Mouse (Mus musculus): ENCODE measurements around the gene Gpr18. TPM values are rescaled to one million over a fixed set of nuclear protein-coding genes. Genes with fewer than 3 reads are reported as not detected.
"Not testable (repeated sequence)": the region's sequence is repeated elsewhere in the genome, so short reads cannot be mapped to it uniquely, and the experiment has no call there.

The Gpr18 gene
- polyA plus RNA-seq, 1 experiment from 2014 or later: 0.78 TPM

DNA sequence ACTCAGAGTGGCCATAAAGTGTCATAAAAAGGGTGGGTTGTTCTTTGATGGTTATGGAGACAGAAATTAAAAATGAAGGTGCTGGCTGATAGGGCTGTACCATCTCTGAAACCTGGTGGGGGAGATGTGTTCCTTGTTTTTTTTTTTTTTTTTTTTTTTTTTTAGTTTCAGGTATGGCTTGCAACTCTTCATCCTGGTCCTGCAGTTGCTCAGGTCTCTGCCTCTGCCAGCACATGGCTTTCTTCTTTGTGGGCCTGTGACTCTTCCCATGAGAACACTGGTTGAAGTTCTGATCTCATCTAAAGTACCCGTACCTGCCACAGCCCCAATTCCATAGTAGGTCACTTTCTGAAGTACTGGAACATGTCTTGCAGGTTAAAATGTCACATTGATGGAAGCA, 42.8 kb downstream of the Gpr18 start:
- Histone ChIP-seq H3K9me3 (ENCODE audit: low read length) (no peaks in the 10 kb centered on the region), H3K4me3 (ENCODE audit: low read depth, low read length) (no peak overlapping the region), H3K27ac (ENCODE audit: low read depth) (no peak overlapping the region), H3K4me2 (ENCODE audit: low read depth, low read length) (no peak overlapping the region), H3K27me3 (ENCODE audit: insufficient read depth, low read length) (no peaks in the 10 kb centered on the region), H3K9ac (replicated peaks) (no peak overlapping the region), H3K4me1 (ENCODE audit: insufficient read depth) (peaks cover 2% of the 10 kb centered on the region; the same call in 1 of the 2 replicates), H3K36me3 (replicated peaks; ENCODE audit: insufficient read depth, low read length) (no peaks in the 10 kb centered on the region)
- TF ChIP-seq EP300 (IDR thresholded peaks at IDR 0.05; ENCODE audit: low read depth): no peak
- TF ChIP-seq CTCF (IDR thresholded peaks at IDR 0.05; ENCODE audit: low read depth): no peak
- WGBS (ENCODE audit: insufficient replicate concordance): 79% methylated on average over 1 of the region's 1 CpGs
- no peak for ATAC-seq
- no peak for DNase-seq

DNA sequence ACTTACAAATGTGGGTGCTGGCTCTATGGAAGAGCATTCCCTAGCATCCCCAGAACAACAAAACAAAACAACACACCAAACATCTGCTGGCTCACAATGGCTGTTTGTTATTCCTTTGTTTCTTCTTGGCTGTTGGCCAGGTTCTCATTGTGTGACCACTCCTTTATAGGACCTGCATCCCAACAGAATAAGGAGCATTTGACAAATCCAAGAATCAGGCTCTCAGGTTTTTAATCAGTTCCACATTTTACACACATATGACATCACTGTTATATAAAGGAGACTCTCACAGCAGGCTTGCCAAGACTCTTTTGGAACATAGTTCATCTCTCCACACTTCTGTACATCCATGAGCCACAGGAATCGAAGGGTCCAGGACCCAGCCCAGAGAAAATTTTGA, 46.5 kb downstream of the Gpr18 start:
- Histone ChIP-seq H3K9ac (replicated peaks) (no peak overlapping the region), H3K4me2 (ENCODE audit: low read depth, low read length) (no peak overlapping the region), H3K9me3 (ENCODE audit: low read length) (no peaks in the 10 kb centered on the region), H3K4me1 (ENCODE audit: insufficient read depth) (no peaks in the 10 kb centered on the region), H3K36me3 (replicated peaks; ENCODE audit: insufficient read depth, low read length) (no peaks in the 10 kb centered on the region), H3K27ac (ENCODE audit: low read depth) (no peak overlapping the region), H3K4me3 (ENCODE audit: low read depth, low read length) (no peak overlapping the region), H3K27me3 (ENCODE audit: insufficient read depth, low read length) (no peaks in the 10 kb centered on the region)
- DNase-seq: no peak
- WGBS (ENCODE audit: insufficient replicate concordance): 63% methylated on average over 1 of the region's 1 CpGs
- TF ChIP-seq CTCF (IDR thresholded peaks at IDR 0.05; ENCODE audit: low read depth) (no peak), EP300 (IDR thresholded peaks at IDR 0.05; ENCODE audit: low read depth) (no peak)
- no peak for ATAC-seq

DNA sequence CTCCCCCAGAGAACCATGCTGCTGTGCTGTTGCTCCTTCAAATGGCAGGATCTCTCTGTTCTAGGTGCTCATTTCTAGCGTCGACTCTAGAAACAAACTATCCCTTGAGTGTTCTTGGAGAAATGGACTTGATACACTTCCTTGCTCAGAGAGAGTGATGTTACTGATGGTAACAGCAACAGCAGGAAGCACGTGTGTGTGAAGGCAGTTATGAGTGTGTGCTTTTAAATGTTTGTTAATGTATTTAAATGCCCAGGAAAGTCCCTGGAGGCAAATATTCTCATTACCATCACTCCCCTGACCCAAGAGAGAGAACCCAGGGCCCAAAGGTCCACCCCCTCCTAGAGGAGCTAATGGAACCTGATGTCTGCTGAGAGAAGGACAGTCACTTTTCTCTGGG, 49.0 kb downstream of the Gpr18 start:
- DNase-seq (no peak), ATAC-seq (no peak)
- H3K27me3 ChIP-seq (ENCODE audit: insufficient read depth, low read length): no peaks in the 10 kb centered on the region
- H3K9me3 ChIP-seq (ENCODE audit: low read length): no peaks in the 10 kb centered on the region
- no peak overlapping the region for H3K27ac ChIP-seq (ENCODE audit: low read depth)
- WGBS (ENCODE audit: insufficient replicate concordance): 70% methylated on average over 3 of the region's 3 CpGs
- no peaks in the 10 kb centered on the region for H3K36me3 ChIP-seq (replicated peaks; ENCODE audit: insufficient read depth, low read length)
- H3K4me2 ChIP-seq (ENCODE audit: low read depth, low read length): no peak overlapping the region
- TF ChIP-seq EP300 (IDR thresholded peaks at IDR 0.05; ENCODE audit: low read depth): no peak
- TF ChIP-seq CTCF (IDR thresholded peaks at IDR 0.05; ENCODE audit: low read depth): no peak
- H3K4me3 ChIP-seq (ENCODE audit: low read depth, low read length): no peak overlapping the region
- H3K9ac ChIP-seq (replicated peaks): no peak overlapping the region
- no peaks in the 10 kb centered on the region for H3K4me1 ChIP-seq (ENCODE audit: insufficient read depth)

DNA sequence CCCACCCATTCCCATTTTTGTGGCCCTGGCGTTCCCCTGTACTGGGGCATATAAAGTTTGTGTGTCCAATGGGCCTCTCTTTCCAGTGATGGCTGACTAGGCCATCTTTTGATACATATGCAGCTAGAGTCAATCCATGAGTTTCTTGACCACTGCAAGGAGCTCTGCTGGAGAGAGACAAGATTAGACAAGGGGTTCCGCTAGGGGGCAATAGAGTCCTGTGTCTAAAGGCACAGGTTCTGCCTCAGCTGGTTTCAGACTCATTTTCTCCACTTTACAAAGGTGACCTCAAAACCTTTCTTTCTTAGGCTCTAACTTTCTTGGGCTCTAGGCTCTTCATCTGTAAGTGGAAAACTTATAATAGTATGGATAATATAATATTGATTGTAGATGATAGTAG, 50.4 kb downstream of the Gpr18 start:
- not testable (repeated sequence) for H3K36me3 ChIP-seq (replicated peaks; ENCODE audit: insufficient read depth, low read length); H3K9me3 ChIP-seq (ENCODE audit: low read length); H3K4me2 ChIP-seq (ENCODE audit: low read depth, low read length); H3K27me3 ChIP-seq (ENCODE audit: insufficient read depth, low read length); H3K27ac ChIP-seq (ENCODE audit: low read depth); H3K9ac ChIP-seq (replicated peaks); H3K4me3 ChIP-seq (ENCODE audit: low read depth, low read length); ATAC-seq; H3K4me1 ChIP-seq (ENCODE audit: insufficient read depth)
- WGBS (ENCODE audit: insufficient replicate concordance): 23% methylated on average over 2 of the region's 2 CpGs
- TF ChIP-seq CTCF (IDR thresholded peaks at IDR 0.05; ENCODE audit: low read depth): peak; percentile 82
- DNase-seq: peak; percentile 78

Other genes with a start within 250 kb of the Gpr18 start
- gene Dock9, start 117.9 kb downstream of the Gpr18 start, polyA plus RNA-seq (2015; fragmentation: Nextera tagmentation; extraction: Ambion mirVana): 1.4 TPM in 2 replicates
- 25.8 and 27.4 TPM in 2 replicates for gene Ubac2, start 37.2 kb downstream of the Gpr18 start, polyA plus RNA-seq (2015; fragmentation: Nextera tagmentation; extraction: Ambion mirVana)
- gene Gpr183, start 49.4 kb upstream of the Gpr18 start, polyA plus RNA-seq (2015; fragmentation: Nextera tagmentation; extraction: Ambion mirVana): 0.94 and 0.95 TPM in 2 replicates
- gene Timm8a2, start 118.9 kb upstream of the Gpr18 start, polyA plus RNA-seq (2015; fragmentation: Nextera tagmentation; extraction: Ambion mirVana): not detected in 2 replicates
- gene Tm9sf2, start 191.3 kb upstream of the Gpr18 start, polyA plus RNA-seq (2015; fragmentation: Nextera tagmentation; extraction: Ambion mirVana): 99.3 and 107 TPM in 2 replicates

Measured in liver, postnatal 0 days (tissue).